Mouse (Mus musculus) heart, embryonic 13.5 days (tissue): ENCODE measurements at regions not wholly inside any gene's neighbourhood (a gene's known extent, or its start where the extent isn't known, plus 50 kb on each side); places are given as distances from the start of the nearest gene placed in this dataset.
A peak's percentile ranks its signal among the peaks of the same experiment; 100 is the strongest.

Experiments
- ATAC-seq: fragments of 200-750 bp; cut with Nextera tagmentation; 2 replicates; pipeline ENCODE4 v1.8.0; 2017; ENCODE audit warnings: moderate TSS enrichment; ENCODE audit not compliant: insufficient number of reproducible peaks, low FRiP score, low TSS enrichment; ENCODE audit errors: extremely low read depth
- H3K27ac ChIP-seq: fragments of 300-500 bp; sonication (generic); replicated peaks from 2 replicates; pipeline ENCODE4 v1.5.1; 2015; ENCODE audit warnings: moderate library complexity, mild to moderate bottlenecking, inconsistent platforms
- H3K27me3 ChIP-seq: fragments of 300-500 bp; sonication (generic); replicated peaks from 2 replicates; pipeline ENCODE4 v1.6.1; 2015; ENCODE audit warnings: mild to moderate bottlenecking, inconsistent platforms
- H3K36me3 ChIP-seq: fragments of 300-500 bp; sonication (generic); 2 replicates; pipeline ENCODE4 v1.6.1; 2015; ENCODE audit warnings: mild to moderate bottlenecking, inconsistent platforms
- H3K4me1 ChIP-seq: fragments of 300-500 bp; sonication (generic); 2 replicates; pipeline ENCODE4 v1.6.1; 2015; ENCODE audit warnings: inconsistent platforms
- H3K4me2 ChIP-seq: fragments of 300-500 bp; sonication (generic); 2 replicates; pipeline ENCODE4 v1.6.1; 2015; ENCODE audit warnings: inconsistent platforms, mild to moderate bottlenecking, moderate library complexity
- H3K4me3 ChIP-seq: fragments of 300-500 bp; sonication (generic); 2 replicates; pipeline ENCODE4 v1.5.1; 2015; ENCODE audit warnings: moderate library complexity, mild to moderate bottlenecking, inconsistent platforms
- H3K9ac ChIP-seq: fragments of 300-500 bp; sonication (generic); 2 replicates; pipeline ENCODE4 v1.6.1; 2015; ENCODE audit warnings: inconsistent platforms, mild to moderate bottlenecking, moderate library complexity
- H3K9me3 ChIP-seq: fragments of 300-500 bp; sonication (generic); 2 replicates; pipeline ENCODE4 v1.6.1; 2016; ENCODE audit warnings: inconsistent platforms
- WGBS: fragments of 180-500 bp; shearing (Covaris S2); methylation state at CpG from one replicate; pipeline ENCODE4 v1.1.7; 2015; ENCODE audit warnings: mixed read lengths; 5-methylcytosine and 5-hydroxymethylcytosine counted together

GRCm38 (mm10) chr2:27812946-27813345 is 73.3 kb upstream of the Col5a1 start:
- H3K27ac ChIP-seq = peak overlapping the region; percentile 69
- H3K4me3 ChIP-seq = no peak overlapping the region
- 26% methylated on average over 3 of the region's 3 CpGs for WGBS
- H3K27me3 ChIP-seq = no peaks in the 10 kb centered on the region
- peaks cover 31% of the 10 kb centered on the region for H3K4me1 ChIP-seq
- 0 out of 2 replicates have a peak overlapping the region, but pooled peaks have one; percentile 19 for H3K9ac ChIP-seq
- no peaks in the 10 kb centered on the region for H3K9me3 ChIP-seq
- no peak overlapping the region for H3K4me2 ChIP-seq
- H3K36me3 ChIP-seq = no peaks in the 10 kb centered on the region
- ATAC-seq = no peak

- Histone ChIP-seq H3K9me3 (no peaks in the 10 kb centered on the region), H3K9ac (no peak overlapping the region), H3K4me1 (peaks cover 35% of the 10 kb centered on the region), H3K36me3 (no peaks in the 10 kb centered on the region), H3K4me2 (no peak overlapping the region), H3K27ac (peak overlapping the region; percentile 69), H3K4me3 (no peak overlapping the region), H3K27me3 (no peaks in the 10 kb centered on the region)
- ATAC-seq = peak; percentile 66
- WGBS = 15% methylated on average over 6 of the region's 6 CpGs
These were observed 72.9 kb upstream of the Col5a1 start for GRCm38 (mm10) chr2:27813370-27813769.

- Histone ChIP-seq H3K27ac (peak overlapping the region; percentile 59), H3K4me3 (no peak overlapping the region), H3K4me2 (no peak overlapping the region), H3K4me1 (peaks cover 19% of the 10 kb centered on the region), H3K27me3 (no peaks in the 10 kb centered on the region), H3K9me3 (no peaks in the 10 kb centered on the region), H3K36me3 (no peaks in the 10 kb centered on the region), H3K9ac (peak overlapping the region; percentile 37)
- no peak for ATAC-seq
- WGBS = 37% methylated on average over 4 of the region's 4 CpGs
These were observed 67.6 kb upstream of the Col5a1 start for GRCm38 (mm10) chr2:27818656-27819055.

- H3K9ac ChIP-seq = peak overlapping the region; percentile 21; the same call in 1 of the 2 replicates
- peak overlapping the region; percentile 9 for H3K27ac ChIP-seq
- no peaks in the 10 kb centered on the region for H3K27me3 ChIP-seq
- no peak for ATAC-seq
- no peak overlapping the region for H3K4me2 ChIP-seq
- H3K9me3 ChIP-seq = no peaks in the 10 kb centered on the region
- 75% methylated on average over 2 of the region's 2 CpGs for WGBS
- H3K4me3 ChIP-seq = no peak overlapping the region
- H3K36me3 ChIP-seq = no peaks in the 10 kb centered on the region
- peaks cover 32% of the 10 kb centered on the region for H3K4me1 ChIP-seq
These were observed 59.4 kb upstream of the Col5a1 start for GRCm38 (mm10) chr2:27826826-27827225.

- Histone ChIP-seq H3K9me3 (no peaks in the 10 kb centered on the region), H3K4me1 (peaks cover 32% of the 10 kb centered on the region), H3K9ac (no peak overlapping the region), H3K27me3 (no peaks in the 10 kb centered on the region), H3K4me3 (no peak overlapping the region), H3K27ac (no peak overlapping the region; the same call in 1 of the 2 replicates), H3K36me3 (no peaks in the 10 kb centered on the region), H3K4me2 (no peak overlapping the region)
- no peak for ATAC-seq
- WGBS = 75% methylated on average over 5 of the region's 5 CpGs
These were observed 58.6 kb upstream of the Col5a1 start for GRCm38 (mm10) chr2:27827582-27827981.

- no peaks in the 10 kb centered on the region for H3K36me3 ChIP-seq
- H3K27ac ChIP-seq = no peak overlapping the region; the same call in 1 of the 2 replicates
- 68% methylated on average over 6 of the region's 6 CpGs for WGBS
These were observed 58.0 kb upstream of the Col5a1 start for GRCm38 (mm10) chr2:27828237-27828636.

GRCm38 (mm10) chr2:27829551-27829950 is 56.7 kb upstream of the Col5a1 start:
- Histone ChIP-seq H3K9ac (no peak overlapping the region), H3K36me3 (no peaks in the 10 kb centered on the region), H3K27me3 (no peaks in the 10 kb centered on the region), H3K4me2 (no peak overlapping the region), H3K9me3 (no peaks in the 10 kb centered on the region), H3K4me1 (peaks cover 40% of the 10 kb centered on the region), H3K27ac (no peak overlapping the region), H3K4me3 (no peak overlapping the region)
- 49% methylated on average over 5 of the region's 5 CpGs for WGBS
- ATAC-seq = no peak

More at GRCm38 (mm10) chr2:27828237-27828636, 58.0 kb upstream of the Col5a1 start:
- no peak for ATAC-seq
- Histone ChIP-seq H3K9ac (no peak overlapping the region), H3K4me1 (peaks cover 32% of the 10 kb centered on the region), H3K27me3 (no peaks in the 10 kb centered on the region), H3K9me3 (no peaks in the 10 kb centered on the region), H3K4me2 (no peak overlapping the region), H3K4me3 (no peak overlapping the region)

GRCm38 (mm10) chr2:27834971-27835370 is 51.3 kb upstream of the Col5a1 start:
- Histone ChIP-seq H3K27ac (peak overlapping the region; percentile 89), H3K27me3 (no peaks in the 10 kb centered on the region), H3K4me1 (peaks cover 30% of the 10 kb centered on the region), H3K4me3 (no peak overlapping the region), H3K9ac (no peak overlapping the region), H3K9me3 (no peaks in the 10 kb centered on the region), H3K36me3 (no peaks in the 10 kb centered on the region), H3K4me2 (no peak overlapping the region)
- 71% methylated on average over 4 of the region's 4 CpGs for WGBS
- no peak for ATAC-seq

- peaks cover 38% of the 10 kb centered on the region for H3K4me1 ChIP-seq
- H3K36me3 ChIP-seq = no peaks in the 10 kb centered on the region
- 0 out of 2 replicates have a peak overlapping the region, but pooled peaks have one; percentile 9 for H3K4me2 ChIP-seq
- peak overlapping the region; percentile 89 for H3K27ac ChIP-seq
- WGBS = 20% methylated on average over 10 of the region's 10 CpGs
- ATAC-seq = peak; percentile 64; the same call in 1 of the 2 replicates
- H3K4me3 ChIP-seq = no peak overlapping the region
- no peaks in the 10 kb centered on the region for H3K27me3 ChIP-seq
- H3K9ac ChIP-seq = peak overlapping the region; percentile 45; the same call in 1 of the 2 replicates
- no peaks in the 10 kb centered on the region for H3K9me3 ChIP-seq
These were observed 50.3 kb upstream of the Col5a1 start for GRCm38 (mm10) chr2:27835758-27836460.
